Mouse (Mus musculus) forebrain, embryonic 14.5 days (tissue): ENCODE data around the gene 1110025L11Rik. TPM values are rescaled to one million over a fixed set of nuclear protein-coding genes. Genes with fewer than 3 reads are reported as not detected.
"Not testable (repeated sequence)": the region's sequence is repeated elsewhere in the genome, so short reads cannot be mapped to it uniquely, and the experiment has no call there.

Experiments
- ATAC-seq: fragments of 200-750 bp; cut with Nextera tagmentation; 2 replicates; pipeline ENCODE4 v1.8.0; 2017; ENCODE audit warnings: mild to moderate bottlenecking, moderate library complexity
- DNase-seq: peaks from one replicate; pipeline ENCODE4 v3.0.0-alpha.2; 2015; ENCODE audit warnings: low spot score
- H3K27ac ChIP-seq: fragments of 300-500 bp; sonication (generic); 2 replicates; pipeline ENCODE4 v1.5.1; 2014; ENCODE audit warnings: low read depth, mild to moderate bottlenecking, control low read depth, low read length, moderate library complexity
- H3K27me3 ChIP-seq: fragments of 300-500 bp; sonication (generic); replicated peaks from 2 replicates; pipeline ENCODE4 v1.6.1; 2014; ENCODE audit warnings: low read length, control low read depth, mixed read lengths; ENCODE audit not compliant: control insufficient read depth, insufficient read depth
- H3K36me3 ChIP-seq: fragments of 300-500 bp; sonication (generic); 2 replicates; pipeline ENCODE4 v1.6.1; 2014; ENCODE audit warnings: low read length, control low read depth; ENCODE audit not compliant: control insufficient read depth, insufficient read depth
- H3K4me1 ChIP-seq: fragments of 300-500 bp; sonication (generic); 2 replicates; pipeline ENCODE4 v1.6.1; 2014; ENCODE audit warnings: antibody characterized with exemption, low read length, control low read depth; ENCODE audit not compliant: control insufficient read depth, insufficient read depth
- H3K4me2 ChIP-seq: fragments of 300-500 bp; sonication (generic); 2 replicates; pipeline ENCODE4 v1.6.1; 2014; ENCODE audit warnings: mild to moderate bottlenecking, control low read depth, low read length
- H3K4me3 ChIP-seq: fragments of 300-500 bp; sonication (generic); 2 replicates; pipeline ENCODE4 v1.5.1; 2014; ENCODE audit warnings: low read depth, low read length, control low read depth
- H3K9ac ChIP-seq: fragments of 300-500 bp; sonication (generic); 2 replicates; pipeline ENCODE4 v1.6.1; 2014; ENCODE audit warnings: mild to moderate bottlenecking, low read length, control low read depth, moderate library complexity
- H3K9me3 ChIP-seq: fragments of 300-500 bp; sonication (generic); replicated peaks from 2 replicates; pipeline ENCODE4 v1.6.1; 2016; ENCODE audit warnings: low read length, control low read depth, mixed read lengths; ENCODE audit not compliant: control insufficient read depth
- WGBS: fragments of 180-500 bp; shearing (Covaris S2); extraction: QIAGEN DNeasy Blood & Tissue Kit; methylation state at CpG from one replicate; pipeline ENCODE4 v1.1.7; 2014; 5-methylcytosine and 5-hydroxymethylcytosine counted together
- polyA plus RNA-seq: library from polyadenylated mRNA; unstranded; fragments of >200 nt; fragmentation: Nextera tagmentation; extraction: Ambion mirVana; gene quantifications from 2 replicates; pipeline ENCODE4 v1.2.1, GENCODE M21; 2014

The 1110025L11Rik gene
- polyA plus RNA-seq: not detected in 2 replicates

- H3K36me3 ChIP-seq, H3K27me3 ChIP-seq, H3K9ac ChIP-seq, DNase-seq, H3K27ac ChIP-seq, H3K4me3 ChIP-seq, ATAC-seq, H3K4me1 ChIP-seq, H3K9me3 ChIP-seq, H3K4me2 ChIP-seq: not testable (repeated sequence)
- no CpG with 5 or more reads among the region's 2 CpGs for WGBS
Measured at GRCm38 (mm10) chr16:89063902-89064301, at the start of gene 1110025L11Rik. Gene 1110025L11Rik, minus strand, starts transcription at chr16:89064002.

- not testable (repeated sequence) for H3K9ac ChIP-seq, H3K4me2 ChIP-seq, H3K27me3 ChIP-seq, DNase-seq, ATAC-seq, H3K4me1 ChIP-seq, H3K36me3 ChIP-seq, H3K4me3 ChIP-seq, H3K9me3 ChIP-seq, H3K27ac ChIP-seq
- 70% methylated on average over 2 of the region's 2 CpGs for WGBS
Measured at GRCm38 (mm10) chr16:89071041-89071440, 7.2 kb upstream of the 1110025L11Rik start.

GRCm38 (mm10) chr16:89047783-89048182 is 16.0 kb downstream of the 1110025L11Rik start, which contains the start of gene Krtap6-5:
Gene Krtap6-5, minus strand, starts transcription at chr16:89047883.
- DNase-seq (no peak), ATAC-seq (no peak)
- Histone ChIP-seq H3K4me1 (no peaks in the 10 kb centered on the region), H3K4me3 (no peak within 1 kb of the TSS), H3K9me3 (no peaks in the 10 kb centered on the region), H3K36me3 (no peaks in the 10 kb centered on the region), H3K27me3 (no peaks in the 10 kb centered on the region), H3K9ac (no peak within 1 kb of the TSS), H3K27ac (no peak within 1 kb of the TSS), H3K4me2 (no peak within 1 kb of the TSS)
- WGBS: 90% methylated on average over 3 of the region's 3 CpGs

GRCm38 (mm10) chr16:89041372-89041771 is 22.4 kb downstream of the 1110025L11Rik start, which contains the start of gene Gm10228:
Gene Gm10228, minus strand, starts transcription at chr16:89041472.
- H3K36me3 ChIP-seq, H3K4me2 ChIP-seq, DNase-seq, H3K4me1 ChIP-seq, ATAC-seq, H3K9me3 ChIP-seq, H3K9ac ChIP-seq, H3K27ac ChIP-seq, H3K27me3 ChIP-seq, H3K4me3 ChIP-seq: not testable (repeated sequence)
- 89% methylated on average over 2 of the region's 4 CpGs for WGBS

GRCm38 (mm10) chr16:89031399-89031798 is 32.4 kb downstream of the 1110025L11Rik start, which contains the start of gene Krtap6-1:
Gene Krtap6-1, plus strand, starts transcription at chr16:89031699.
- H3K36me3 ChIP-seq, H3K4me2 ChIP-seq, DNase-seq, ATAC-seq, H3K27ac ChIP-seq, H3K9ac ChIP-seq, H3K4me1 ChIP-seq, H3K9me3 ChIP-seq, H3K27me3 ChIP-seq, H3K4me3 ChIP-seq: not testable (repeated sequence)
- 89% methylated on average over 3 of the region's 3 CpGs for WGBS

- H3K27ac ChIP-seq, H3K9me3 ChIP-seq, H3K4me1 ChIP-seq, H3K27me3 ChIP-seq, DNase-seq, H3K36me3 ChIP-seq, H3K4me3 ChIP-seq, H3K9ac ChIP-seq, ATAC-seq, H3K4me2 ChIP-seq: not testable (repeated sequence)
- WGBS: 92% methylated on average over 1 of the region's 3 CpGs
Measured at GRCm38 (mm10) chr16:89014984-89015383, 48.8 kb downstream of the 1110025L11Rik start, which contains the start of gene Gm10229. Gene Gm10229, plus strand, starts transcription at chr16:89015284.

GRCm38 (mm10) chr16:89013973-89014372 is 49.8 kb downstream of the 1110025L11Rik start:
- H3K4me2 ChIP-seq: no peak overlapping the region
- DNase-seq (no peak), ATAC-seq (no peak)
- H3K27me3 ChIP-seq: no peaks in the 10 kb centered on the region
- H3K4me1 ChIP-seq: no peaks in the 10 kb centered on the region
- no peaks in the 10 kb centered on the region for H3K9me3 ChIP-seq
- no peak overlapping the region for H3K27ac ChIP-seq
- H3K4me3 ChIP-seq: no peak overlapping the region
- H3K9ac ChIP-seq: no peak overlapping the region
- 98% methylated on average over 3 of the region's 3 CpGs for WGBS
- no peaks in the 10 kb centered on the region for H3K36me3 ChIP-seq

Other genes with a start within 250 kb of the 1110025L11Rik start
- gene Krtap15, start 243.8 kb downstream of the 1110025L11Rik start, polyA plus RNA-seq: not detected in 2 replicates
- not detected in 2 replicates for gene Krtap14, start 237.9 kb downstream of the 1110025L11Rik start, polyA plus RNA-seq
- not detected in 2 replicates for gene Krtap19-1, start 194.6 kb downstream of the 1110025L11Rik start, polyA plus RNA-seq
- gene Krtap19-2, start 189.7 kb downstream of the 1110025L11Rik start, polyA plus RNA-seq: not detected in 2 replicates
- gene Krtap19-3, start 186.0 kb downstream of the 1110025L11Rik start, polyA plus RNA-seq: not detected in 2 replicates
- gene Krtap19-4, start 178.9 kb downstream of the 1110025L11Rik start, polyA plus RNA-seq: not detected in 2 replicates
- not detected in 2 replicates for gene Krtap19-5, start 167.5 kb downstream of the 1110025L11Rik start, polyA plus RNA-seq
- not detected in 2 replicates for gene Krtap19-9b, start 131.7 kb downstream of the 1110025L11Rik start, polyA plus RNA-seq
- gene Krtap16-3, start 101.1 kb downstream of the 1110025L11Rik start, polyA plus RNA-seq: not detected in 2 replicates
- gene Krtap22-2, start 53.2 kb downstream of the 1110025L11Rik start, polyA plus RNA-seq: not detected in 2 replicates
- not detected in 2 replicates for gene Gm10229, start 48.7 kb downstream of the 1110025L11Rik start, polyA plus RNA-seq
- not detected in 2 replicates for gene Krtap6-1, start 32.3 kb downstream of the 1110025L11Rik start, polyA plus RNA-seq
- gene Gm10228, start 22.5 kb downstream of the 1110025L11Rik start, polyA plus RNA-seq: not detected in 2 replicates
- gene Krtap6-5, start 16.1 kb downstream of the 1110025L11Rik start, polyA plus RNA-seq: not detected in 2 replicates
- not detected in 2 replicates for gene Krtap6-3, start 20.0 kb upstream of the 1110025L11Rik start, polyA plus RNA-seq
- gene Gm6358, start 76.8 kb upstream of the 1110025L11Rik start, polyA plus RNA-seq: not detected in 2 replicates
- gene Gm10061, start 87.1 kb upstream of the 1110025L11Rik start, polyA plus RNA-seq: not detected in 2 replicates
- gene Gm9789, start 94.0 kb upstream of the 1110025L11Rik start, polyA plus RNA-seq: not detected in 2 replicates
- gene Gm7735, start 105.5 kb upstream of the 1110025L11Rik start, polyA plus RNA-seq: not detected in 2 replicates
- gene 1110057P08Rik, start 110.7 kb upstream of the 1110025L11Rik start, polyA plus RNA-seq: not detected in 2 replicates
- not detected in 2 replicates for gene Krtap20-2, start 141.9 kb upstream of the 1110025L11Rik start, polyA plus RNA-seq